Mouse (Mus musculus) lung, postnatal 0 days (tissue): ENCODE measurements around the gene Ly9.

Experiments
- CTCF ChIP-seq: IDR thresholded peaks from 2 replicates; pipeline ENCODE4 v1.5.1; 2016; ENCODE audit warnings: antibody characterized with exemption, mild to moderate bottlenecking
- EP300 ChIP-seq: IDR thresholded peaks from 2 replicates; pipeline ENCODE4 v1.6.1; 2016; ENCODE audit warnings: antibody characterized with exemption, mild to moderate bottlenecking, control low read depth

DNA sequence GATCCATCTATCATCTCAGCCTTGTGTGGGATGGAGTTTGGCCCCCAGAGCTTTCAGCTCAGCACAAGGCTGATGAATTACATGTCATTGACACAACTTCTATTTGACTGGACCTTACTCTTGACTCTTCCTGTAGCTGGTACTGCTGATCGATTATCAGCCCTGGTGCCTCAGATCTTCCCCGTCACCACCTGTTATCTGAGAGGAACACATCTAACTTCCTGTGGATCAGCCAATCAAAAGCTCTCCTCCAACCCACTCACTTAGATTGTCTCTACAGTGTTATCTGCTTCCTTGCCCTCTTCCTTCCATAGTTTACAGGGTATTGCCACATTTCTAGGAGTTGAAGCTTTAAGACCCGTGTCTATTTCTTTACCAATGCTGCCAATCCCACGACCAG is 41.3 kb downstream of the Ly9 start:
- no peak for TF ChIP-seq CTCF
- no peak for TF ChIP-seq EP300
